Mouse (Mus musculus): Measurements from ENCODE around the gene Fgfr1op.
A peak's percentile ranks its signal among the peaks of the same experiment; 100 is the strongest.
"Not testable (repeated sequence)": the region's sequence is repeated elsewhere in the genome, so short reads cannot be mapped to it uniquely, and the experiment has no call there.

Fgfr1op gene

GRCm38 (mm10) chr17:8164701-8165607, at the start of gene Fgfr1op:
Gene Fgfr1op (plus strand): TSS chr17:8165501.
- DNase-seq: peak in 1 of 2 experiments; percentile 79

DNA sequence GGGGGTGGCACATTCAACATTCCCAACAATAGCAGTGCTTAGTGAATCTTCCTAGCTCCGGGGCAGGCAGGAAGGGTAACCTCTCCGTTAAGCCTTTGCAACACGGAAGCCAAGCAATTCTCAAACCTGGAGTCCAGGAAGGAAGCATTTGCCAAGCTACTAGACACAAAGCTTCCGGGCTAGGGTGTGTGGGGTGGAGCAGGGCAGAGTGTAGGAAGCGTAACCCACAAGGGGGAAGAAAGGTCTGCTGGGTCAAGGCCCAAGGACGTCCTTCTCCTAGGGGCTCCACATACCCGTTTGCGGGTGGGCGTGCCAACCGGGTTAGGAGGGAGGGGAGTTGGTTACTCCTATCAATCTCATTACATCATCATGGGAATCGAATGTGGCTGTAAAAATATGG, 48.9 kb upstream of the Fgfr1op start:
- DNase-seq: not testable (repeated sequence)

GRCm38 (mm10) chr17:8116928-8117327, 48.4 kb upstream of the Fgfr1op start:
- DNase-seq: not testable (repeated sequence)

DNA sequence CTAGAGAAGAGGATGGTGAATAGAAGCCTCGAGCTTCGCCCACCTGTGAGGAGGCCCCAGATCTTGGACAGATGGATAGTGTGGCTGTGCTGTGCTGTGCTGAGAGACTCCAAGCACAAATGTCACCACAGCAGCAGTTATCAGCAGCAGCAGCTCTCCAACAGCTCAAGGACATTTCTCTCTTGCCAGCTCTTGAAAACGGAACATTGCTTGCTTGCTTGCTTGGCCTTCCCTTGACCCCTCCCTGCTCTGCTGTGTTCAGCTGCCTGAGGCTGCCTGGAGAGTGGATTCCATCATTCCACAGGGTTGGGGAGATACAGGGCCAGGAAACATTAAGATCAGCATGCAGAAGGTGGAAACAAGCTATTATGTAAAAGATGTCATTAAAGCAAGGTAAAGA, 42.3 kb upstream of the Fgfr1op start:
- DNase-seq: not testable (repeated sequence)

DNA sequence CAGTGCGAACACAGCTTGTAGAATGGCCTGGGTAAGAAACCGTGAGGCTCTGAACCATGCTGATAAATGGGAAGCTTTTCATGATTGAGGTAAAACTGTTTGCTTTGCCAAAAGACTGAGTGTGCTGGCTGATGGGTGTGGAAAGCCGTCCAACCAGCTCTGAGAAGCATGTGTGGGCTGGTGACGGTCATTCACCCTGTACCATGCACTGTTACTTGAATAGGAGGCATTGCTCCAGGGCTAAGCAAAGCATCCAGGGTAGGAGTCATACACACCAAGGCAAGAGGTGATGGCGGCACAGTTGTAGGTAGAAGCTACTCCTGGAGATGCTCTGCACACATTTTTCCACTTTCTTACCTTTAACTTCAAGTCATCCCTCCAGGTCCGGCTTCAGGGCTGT, 40.7 kb upstream of the Fgfr1op start:
- not testable (repeated sequence) for DNase-seq

GRCm38 (mm10) chr17:8128326-8128993, 36.8 kb upstream of the Fgfr1op start:
- not testable (repeated sequence) for DNase-seq

DNA sequence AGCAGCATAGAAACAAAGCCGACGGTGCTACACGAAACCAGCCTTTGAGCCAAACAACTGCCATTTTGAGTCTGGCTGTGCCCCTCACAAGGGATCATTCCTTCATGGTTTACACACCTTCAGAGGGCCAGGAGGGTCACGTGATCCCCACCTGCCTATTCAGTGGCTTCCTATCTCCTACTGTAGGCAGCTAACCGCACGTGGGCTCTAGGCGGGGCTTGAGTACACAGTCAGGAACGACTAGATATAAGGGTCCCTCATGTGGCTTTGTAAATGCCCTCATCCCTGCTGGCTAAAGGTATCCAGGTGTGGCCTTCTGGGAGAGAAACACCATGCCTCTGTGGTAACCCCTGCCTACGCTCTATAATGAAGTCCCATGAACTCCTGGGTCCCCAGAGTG, 35.7 kb upstream of the Fgfr1op start:
- DNase-seq: not testable (repeated sequence)

DNA sequence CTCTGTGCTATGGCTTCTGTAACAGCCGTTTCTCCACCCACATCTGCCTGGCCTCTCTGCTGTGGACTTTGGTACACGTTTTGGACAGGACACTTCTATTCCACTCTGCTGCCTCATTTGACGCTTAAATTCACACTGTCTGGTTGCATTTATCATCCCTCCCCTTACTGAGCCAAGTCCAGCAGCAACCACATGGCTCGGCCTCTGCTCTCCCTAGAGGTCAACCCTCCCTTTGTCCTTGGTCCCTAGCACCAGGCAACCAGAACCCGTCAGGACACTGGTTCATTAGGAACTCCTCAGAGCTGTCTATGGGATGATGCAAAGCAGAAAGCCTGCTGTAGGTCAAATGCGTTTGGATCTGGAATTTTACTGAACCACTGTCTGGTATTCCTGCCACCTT, 34.5 kb upstream of the Fgfr1op start:
- not testable (repeated sequence) for DNase-seq

DNA sequence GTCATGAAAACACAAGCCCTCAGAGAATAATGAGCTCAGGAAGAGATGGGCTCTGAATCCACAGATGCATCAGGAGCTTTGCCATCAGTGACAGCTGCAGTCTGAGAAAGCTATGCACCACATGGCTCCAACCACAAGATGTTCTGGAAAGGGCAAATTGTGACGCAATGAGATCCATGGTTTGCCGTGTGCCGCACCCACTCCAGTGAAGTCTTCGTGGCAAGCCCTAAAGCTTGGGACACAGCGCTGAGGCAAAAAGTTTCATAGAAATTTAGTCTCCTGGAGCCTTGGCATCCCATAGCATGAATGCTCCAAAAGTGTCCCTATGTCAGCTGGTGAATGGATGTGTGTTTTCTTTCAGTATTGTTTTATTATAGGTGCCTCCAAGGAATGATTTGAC, 27.2 kb upstream of the Fgfr1op start:
- not testable (repeated sequence) for DNase-seq

GRCm38 (mm10) chr17:8140210-8140609, 25.1 kb upstream of the Fgfr1op start:
- DNase-seq: not testable (repeated sequence)

GRCm38 (mm10) chr17:8143802-8144673, 21.3 kb upstream of the Fgfr1op start:
- DNase-seq: not testable (repeated sequence)

DNA sequence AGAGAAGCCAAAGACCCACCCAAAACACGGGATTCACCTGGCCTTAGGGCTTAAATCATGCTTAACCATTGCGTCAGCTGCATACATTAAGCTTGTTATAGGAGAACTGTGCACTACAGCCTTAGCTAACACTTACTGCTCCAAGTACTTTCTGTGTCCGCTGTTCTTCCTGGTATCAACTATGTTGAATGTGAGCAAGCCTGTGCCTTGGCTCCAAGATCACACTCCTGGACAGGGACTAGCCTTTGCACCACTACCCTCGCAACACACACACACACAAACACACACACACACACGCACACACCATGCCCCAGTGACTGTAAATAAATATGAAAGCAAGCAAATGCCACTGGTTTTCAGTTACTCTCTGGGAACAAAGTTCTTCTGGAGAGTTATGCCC, 18.4 kb upstream of the Fgfr1op start:
- not testable (repeated sequence) for DNase-seq

- peak in 1 of 2 experiments; percentile 14 for DNase-seq
Observed at GRCm38 (mm10) chr17:8147439-8148316, 17.6 kb upstream of the Fgfr1op start, which contains the start of the genes Gm49673 and Rnaset2a. Gene Gm49673 (minus strand): TSS chr17:8147788. Gene Rnaset2a (minus strand): TSS chr17:8148097.

- DNase-seq: not testable (repeated sequence)
Observed at GRCm38 (mm10) chr17:8155010-8155409, 10.3 kb upstream of the Fgfr1op start.

DNA sequence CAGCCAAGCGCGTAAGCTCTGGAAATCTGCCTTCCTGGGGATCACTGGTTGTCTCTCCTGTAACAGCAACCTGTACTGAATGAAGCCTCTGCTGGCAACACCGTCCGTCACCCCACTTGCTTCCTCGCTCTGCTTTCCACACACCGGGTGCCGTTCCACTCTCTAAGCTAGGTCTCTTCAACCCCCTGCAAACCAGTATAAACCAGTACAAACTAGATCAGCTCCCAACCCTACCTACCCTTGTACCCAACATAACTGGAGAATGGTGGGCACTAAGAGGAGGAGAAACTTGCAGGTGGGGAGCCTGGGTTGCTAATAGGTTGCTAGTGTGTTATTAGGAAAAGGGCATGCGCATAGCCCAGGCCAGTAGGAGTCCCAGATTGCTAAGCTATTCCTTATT, 9.3 kb upstream of the Fgfr1op start:
- DNase-seq: not testable (repeated sequence)

GRCm38 (mm10) chr17:8158627-8159026, 6.7 kb upstream of the Fgfr1op start:
- DNase-seq: not testable (repeated sequence)

DNA sequence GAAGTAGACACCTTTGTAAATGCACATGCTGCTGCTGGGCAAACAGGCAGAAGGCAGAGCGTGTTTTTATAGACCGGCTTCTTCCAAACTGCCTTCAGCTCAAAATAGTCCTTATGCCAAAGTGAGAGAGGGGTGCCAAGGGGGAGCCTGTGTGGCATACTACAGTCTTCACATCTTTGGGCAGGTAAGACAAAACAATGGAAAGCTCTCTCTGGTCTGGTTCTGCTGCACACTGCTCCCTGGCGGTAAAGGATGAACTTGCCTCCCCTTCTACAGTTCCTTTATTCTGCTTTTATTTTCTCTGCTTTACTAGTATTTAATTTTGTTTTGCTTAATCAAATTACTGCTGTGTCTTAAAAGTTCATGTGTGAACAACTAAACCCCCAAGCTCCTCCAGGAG, 4.3 kb upstream of the Fgfr1op start:
- DNase-seq: peak; percentile 43 to 52

DNA sequence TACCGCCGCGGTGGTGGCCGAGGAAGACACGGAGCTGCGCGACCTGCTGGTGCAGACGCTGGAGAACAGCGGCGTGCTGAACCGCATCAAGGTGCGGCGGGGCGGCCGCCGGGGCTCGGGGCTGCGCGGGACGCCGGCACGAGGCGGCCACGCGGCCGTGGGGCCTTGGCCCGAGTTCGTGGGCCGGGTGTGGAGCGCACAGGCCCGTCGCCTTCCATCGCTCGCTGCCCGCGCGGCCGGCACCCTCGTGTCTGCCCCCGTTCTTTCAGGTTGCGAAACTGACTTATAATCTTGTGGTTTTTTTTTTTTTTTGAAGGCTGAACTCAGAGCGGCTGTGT, 276 bp downstream of the Fgfr1op start:
- peak; percentile 42 to 54 for DNase-seq

- DNase-seq: not testable (repeated sequence)
Observed at GRCm38 (mm10) chr17:8165977-8166376, 676 bp downstream of the Fgfr1op start.

DNA sequence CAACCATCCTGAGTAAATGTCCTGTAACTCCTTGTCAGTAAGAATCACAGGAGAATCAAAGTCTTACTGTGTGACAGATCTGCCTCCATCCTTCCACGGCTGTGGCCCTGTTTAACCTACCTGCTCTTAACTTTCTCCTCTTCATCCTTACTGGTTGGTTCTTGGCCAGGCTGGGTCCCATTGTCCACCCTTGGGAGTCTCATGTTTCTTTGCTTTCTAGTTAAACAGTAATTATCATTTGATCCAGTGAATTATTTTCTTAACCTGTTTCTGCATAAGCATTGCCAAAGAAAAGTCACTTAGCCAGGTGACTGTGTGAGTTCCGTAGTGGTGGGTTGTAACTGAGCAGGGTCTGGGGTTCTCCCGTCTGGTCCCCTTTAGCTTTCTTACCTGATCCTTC, 1.2 kb downstream of the Fgfr1op start:
- DNase-seq: not testable (repeated sequence)

DNA sequence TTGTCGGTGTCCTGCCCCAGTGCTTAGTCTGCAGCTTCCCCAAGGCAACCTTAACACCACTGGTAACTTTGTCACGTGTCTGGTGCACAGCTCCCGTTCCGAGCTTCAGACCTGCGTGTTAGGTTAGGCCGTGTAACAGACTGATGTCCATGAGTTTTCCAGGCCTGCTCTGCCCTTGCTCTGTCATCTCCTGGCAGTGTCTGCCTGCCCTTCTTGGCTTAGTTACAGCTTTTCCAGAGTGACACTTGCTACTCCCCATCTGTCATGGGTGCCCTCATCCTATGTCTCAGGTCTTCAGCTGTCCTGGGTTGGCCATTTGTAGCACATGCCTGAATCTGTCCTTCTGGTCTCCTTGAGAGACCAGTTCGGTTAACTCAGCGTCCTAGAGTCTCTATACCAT, 2.1 kb downstream of the Fgfr1op start:
- DNase-seq: peak; percentile 31 to 33

DNA sequence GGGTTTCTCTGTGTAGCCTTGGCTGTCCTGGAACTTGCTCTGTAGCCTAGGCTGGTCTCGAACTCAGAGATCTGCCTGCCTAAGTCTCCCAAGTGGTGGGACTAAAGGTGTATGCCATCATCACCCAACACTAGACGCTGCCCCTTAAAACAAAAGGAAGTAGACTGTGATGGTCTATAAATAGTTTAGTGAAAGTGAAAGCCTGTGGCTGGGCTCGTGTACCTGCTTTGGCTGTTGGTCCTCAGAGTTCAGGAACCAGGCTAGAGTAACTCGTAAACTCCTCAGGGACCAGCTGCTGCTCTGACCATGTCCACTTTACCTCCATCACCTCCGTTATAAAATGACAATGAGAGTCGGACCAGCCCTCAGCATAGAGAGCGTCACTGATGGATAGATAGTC, 5.0 kb downstream of the Fgfr1op start:
- no peak for DNase-seq

Data from cerebellum, postnatal 36 days (tissue).